ENCODE assay signal across 8 mouse cellular contexts in the genomic region with DNA sequence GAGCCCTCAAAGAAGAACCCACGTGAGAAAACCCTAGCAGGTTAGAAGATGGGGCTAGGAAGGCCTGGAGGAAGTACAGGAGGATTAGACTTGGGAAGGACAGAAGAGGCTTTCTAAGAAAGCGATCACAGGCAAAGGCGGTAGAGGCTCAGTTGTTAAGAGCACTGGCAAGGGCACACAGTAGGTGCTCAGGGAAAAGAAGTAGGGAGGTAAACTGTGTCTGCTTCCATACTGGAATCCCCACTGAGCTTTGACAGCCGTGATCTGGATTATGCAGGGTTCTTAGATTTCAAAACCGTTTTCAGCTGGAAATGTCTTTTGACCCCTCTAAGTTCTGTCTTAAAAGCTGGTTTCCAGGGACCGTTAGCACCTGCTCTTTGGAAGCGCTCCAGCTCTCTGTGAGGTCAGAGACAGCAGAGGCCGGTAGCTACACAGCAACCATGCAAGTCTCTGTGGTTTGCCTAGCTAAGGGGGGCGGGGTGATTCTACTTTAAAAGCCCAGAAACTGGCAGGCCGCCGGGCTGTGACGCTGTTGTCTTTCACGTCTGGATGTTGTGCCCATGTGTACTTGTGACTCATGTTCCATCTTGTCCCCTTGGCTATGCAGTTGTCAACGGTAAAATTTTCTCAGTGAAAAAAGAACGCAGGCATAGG. TPM values are rescaled to one million over a fixed set of nuclear protein-coding genes. Genes with fewer than 3 reads are reported as not detected.
DNase-seq lines count a peak whose midpoint lies in the region; ATAC-seq and TF ChIP-seq lines count a peak whose summit lies in the region.

No protein-coding gene starts in this region.

- no peak for ATAC-seq in midbrain, embryonic 14.5 days (ENCODE audit: low FRiP score, low TSS enrichment)
- no peak for ATAC-seq in midbrain, postnatal 0 days (ENCODE audit: low FRiP score)
- no peak for ATAC-seq in forebrain, embryonic 12.5 days (ENCODE audit: low FRiP score)
- no peak for ATAC-seq in stomach, postnatal 0 days (ENCODE audit: low FRiP score, low TSS enrichment)

- H3K9me3 ChIP-seq in midbrain, embryonic 14.5 days (ENCODE audit: control insufficient read depth, low read length), result no peaks in the 10 kb centered on the region
- H3K9me3 ChIP-seq in midbrain, postnatal 0 days (ENCODE audit: low read length), result no peaks in the 10 kb centered on the region
- no peaks in the 10 kb centered on the region for H3K9me3 ChIP-seq in forebrain, embryonic 12.5 days
- no peaks in the 10 kb centered on the region for H3K9me3 ChIP-seq in stomach, postnatal 0 days (ENCODE audit: control insufficient read depth, low read length)

- TF ChIP-seq EP300 in stomach, postnatal 0 days (optimal IDR thresholded peaks at IDR 0.05), result no peak

- H3K36me3 ChIP-seq in midbrain, embryonic 14.5 days (ENCODE audit: control insufficient read depth, insufficient read depth, low read length), result no peaks in the 10 kb centered on the region
- no peaks in the 10 kb centered on the region for H3K36me3 ChIP-seq in midbrain, postnatal 0 days (ENCODE audit: insufficient read depth, low read length)
- no peaks in the 10 kb centered on the region for H3K36me3 ChIP-seq in forebrain, embryonic 12.5 days (replicated peaks)
- no peaks in the 10 kb centered on the region for H3K36me3 ChIP-seq in stomach, postnatal 0 days (ENCODE audit: control insufficient read depth, insufficient read depth, low read length)

- H3K27me3 ChIP-seq in midbrain, embryonic 14.5 days (ENCODE audit: control insufficient read depth, insufficient read depth, low read length), result no peaks in the 10 kb centered on the region
- H3K27me3 ChIP-seq in midbrain, postnatal 0 days (ENCODE audit: insufficient read depth, low read length), result no peaks in the 10 kb centered on the region
- no peaks in the 10 kb centered on the region for H3K27me3 ChIP-seq in forebrain, embryonic 12.5 days
- H3K27me3 ChIP-seq in stomach, postnatal 0 days (ENCODE audit: control insufficient read depth, insufficient read depth, low read length), result no peaks in the 10 kb centered on the region

- no peaks in the 10 kb centered on the region for H3K4me1 ChIP-seq in midbrain, embryonic 14.5 days (ENCODE audit: control insufficient read depth, insufficient read depth, low read length)
- H3K4me1 ChIP-seq in midbrain, postnatal 0 days (ENCODE audit: insufficient read depth, low read length), result no peaks in the 10 kb centered on the region
- H3K4me1 ChIP-seq in forebrain, embryonic 12.5 days, result no peaks in the 10 kb centered on the region
- no peaks in the 10 kb centered on the region for H3K4me1 ChIP-seq in stomach, postnatal 0 days (replicated peaks; ENCODE audit: control insufficient read depth, insufficient read depth)

- H3K9ac ChIP-seq in midbrain, embryonic 14.5 days (replicated peaks; ENCODE audit: low read length), result no peak overlapping the region
- no peak overlapping the region for H3K9ac ChIP-seq in midbrain, postnatal 0 days (replicated peaks; ENCODE audit: low read length, poor library complexity, severe bottlenecking)
- H3K9ac ChIP-seq in forebrain, embryonic 12.5 days, result no peak overlapping the region
- H3K9ac ChIP-seq in stomach, postnatal 0 days (ENCODE audit: low read length), result no peak overlapping the region

- H3K27ac ChIP-seq in midbrain, embryonic 14.5 days (replicated peaks; ENCODE audit: low read depth, low read length), result no peak overlapping the region
- no peak overlapping the region for H3K27ac ChIP-seq in midbrain, postnatal 0 days (ENCODE audit: low read depth, low read length)
- no peak overlapping the region for H3K27ac ChIP-seq in forebrain, embryonic 12.5 days
- no peak overlapping the region for H3K27ac ChIP-seq in stomach, postnatal 0 days (replicated peaks)

- DNase-seq in midbrain, embryonic 14.5 days, result peak; percentile 40
- DNase-seq in midbrain, postnatal 0 days (ENCODE audit: low spot score), result no peak
- peak; percentile 69 for DNase-seq in adrenal gland, postnatal 10 days
- DNase-seq in kidney, postnatal 36 days, result peak; percentile 28 to 57
- DNase-seq in naive thymus-derived CD4-positive, alpha-beta T cell, adult 2 months (ENCODE audit: low read depth), result peak; percentile 93
- peak; percentile 85 to 86 for DNase-seq in thymus, postnatal 10 days (ENCODE audit: low spot score in 2 of 2)
- DNase-seq in stomach, postnatal 0 days (ENCODE audit: low spot score), result no peak

- H3K4me3 ChIP-seq in midbrain, embryonic 14.5 days (replicated peaks; ENCODE audit: low read depth, low read length), result no peak overlapping the region
- H3K4me3 ChIP-seq in midbrain, postnatal 0 days (ENCODE audit: low read depth, low read length), result no peak overlapping the region
- H3K4me3 ChIP-seq in forebrain, embryonic 12.5 days (replicated peaks), result no peak overlapping the region
- no peak overlapping the region for H3K4me3 ChIP-seq in stomach, postnatal 0 days (ENCODE audit: low read depth, low read length)

- TF ChIP-seq CTCF in midbrain, postnatal 0 days (IDR thresholded peaks at IDR 0.05), result no peak
- TF ChIP-seq CTCF in stomach, postnatal 0 days (IDR thresholded peaks at IDR 0.05; ENCODE audit: low read depth), result no peak

- 48% methylated on average over 15 of the region's 15 CpGs for WGBS in midbrain, embryonic 14.5 days
- WGBS in midbrain, postnatal 0 days, result 43% methylated on average over 15 of the region's 15 CpGs
- WGBS in forebrain, embryonic 12.5 days, result 66% methylated on average over 15 of the region's 15 CpGs
- WGBS in stomach, postnatal 0 days, result 52% methylated on average over 15 of the region's 15 CpGs

- H3K4me2 ChIP-seq in midbrain, embryonic 14.5 days (ENCODE audit: low read length), result no peak overlapping the region
- H3K4me2 ChIP-seq in midbrain, postnatal 0 days (ENCODE audit: low read depth, low read length, poor library complexity, severe bottlenecking), result no peak overlapping the region
- no peak overlapping the region for H3K4me2 ChIP-seq in forebrain, embryonic 12.5 days
- H3K4me2 ChIP-seq in stomach, postnatal 0 days (replicated peaks; ENCODE audit: low read depth), result no peak overlapping the region

RNA-seq across cellular contexts. Expression of a gene that starts 43.8 kb away (rescaled TPM):
- polyA plus RNA-seq in midbrain, embryonic 14.5 days (2014; fragmentation: Nextera tagmentation; extraction: Ambion mirVana), result 77.6 and 102 TPM in 2 replicates
- 59.1 and 93.8 TPM in 2 replicates for total RNA-seq in midbrain, postnatal 0 days (2014; rRNA removed)
- 69.3 and 72.2 TPM in 2 replicates for polyA plus RNA-seq in midbrain, postnatal 0 days (2015; fragmentation: Nextera tagmentation; extraction: Ambion mirVana)
- 10 to 100 TPM; 61.6 to 66.7 TPM for total RNA-seq in adrenal gland, postnatal 10 days (2021)
- 131 and 139 TPM in 2 replicates for polyA plus RNA-seq in forebrain, embryonic 12.5 days (2016; fragmentation: Nextera tagmentation; extraction: Ambion mirVana)
- polyA plus RNA-seq in stomach, postnatal 0 days (2015; fragmentation: Nextera tagmentation; extraction: Ambion mirVana), result 42.7 and 44.8 TPM in 2 replicates

Comparison
In these comparisons a context has a peak if more than half of its experiments do, and no peak if none do; other contexts are left out.
1. DNase-seq: peak in midbrain, embryonic 14.5 days (single experiment), adrenal gland, postnatal 10 days (single experiment), kidney, postnatal 36 days (2 of 2), naive thymus-derived CD4-positive, alpha-beta T cell, adult 2 months (single experiment) and thymus, postnatal 10 days (2 of 2); none in midbrain, postnatal 0 days (single experiment) and stomach, postnatal 0 days (single experiment).